Mouse (Mus musculus) hindbrain, embryonic 10.5 days (tissue): ENCODE measurements at regions not wholly inside any gene's neighbourhood (a gene's known extent, or its start where the extent isn't known, plus 50 kb on each side); places are given as distances from the start of the nearest gene placed in this dataset.
A peak's percentile ranks its signal among the peaks of the same experiment; 100 is the strongest.
"Not testable (repeated sequence)": the region's sequence is repeated elsewhere in the genome, so short reads cannot be mapped to it uniquely, and the experiment has no call there.

Experiments
- DNase-seq: peaks from one replicate; pipeline ENCODE4 v3.0.0-alpha.2; 2017; ENCODE audit warnings: low spot score
- H3K27ac ChIP-seq: fragments of 300-500 bp; sonication (generic); 2 replicates; pipeline ENCODE4 v1.5.1; 2016; ENCODE audit warnings: mild to moderate bottlenecking, moderate library complexity
- H3K27me3 ChIP-seq: fragments of 300-500 bp; sonication (generic); 2 replicates; pipeline ENCODE4 v1.6.1; 2016; ENCODE audit warnings: mild to moderate bottlenecking; ENCODE audit not compliant: poor library complexity, insufficient read depth, severe bottlenecking
- H3K36me3 ChIP-seq: fragments of 300-500 bp; sonication (generic); 2 replicates; pipeline ENCODE4 v1.6.1; 2016; ENCODE audit warnings: mild to moderate bottlenecking, moderate library complexity
- H3K4me1 ChIP-seq: fragments of 300-500 bp; sonication (generic); replicated peaks from 2 replicates; pipeline ENCODE4 v1.6.1; 2016; ENCODE audit warnings: mild to moderate bottlenecking
- H3K4me3 ChIP-seq: fragments of 300-500 bp; sonication (generic); 2 replicates; pipeline ENCODE4 v1.5.1; 2016; ENCODE audit warnings: mild to moderate bottlenecking, moderate library complexity
- H3K9me3 ChIP-seq: fragments of 300-500 bp; sonication (generic); 2 replicates; pipeline ENCODE4 v1.6.1; 2016; ENCODE audit warnings: mild to moderate bottlenecking, moderate library complexity
- WGBS: fragments of 180-500 bp; shearing (Covaris S2); methylation state at CpG from one replicate; pipeline ENCODE4 v1.1.7; 2016; 5-methylcytosine and 5-hydroxymethylcytosine counted together

DNA sequence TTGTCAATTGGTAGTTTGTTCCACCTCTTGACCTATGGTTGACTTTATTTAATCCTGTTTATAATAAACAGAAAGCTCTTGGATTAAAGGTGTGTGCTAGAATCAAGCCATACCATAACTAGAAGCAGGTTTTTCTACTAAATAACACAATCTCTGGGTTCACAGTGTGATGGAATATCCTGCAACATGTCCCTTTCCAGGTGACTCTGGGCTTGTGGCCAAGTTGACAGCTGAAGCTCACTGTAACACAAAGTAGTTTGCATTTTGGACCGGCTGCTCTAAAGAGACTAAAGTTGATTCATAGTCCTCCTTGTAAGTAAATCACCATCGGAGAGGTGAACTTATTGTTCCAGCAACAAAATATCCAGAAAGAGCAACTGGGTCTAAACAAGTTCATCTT, 149.3 kb upstream of the Kctd3 start:
- H3K4me1 ChIP-seq: 0 out of 2 replicates have a peak, but pooled peaks cover 9% of the 10 kb centered on the region
- no peak overlapping the region for H3K27ac ChIP-seq
- WGBS: 88% methylated on average over 2 of the region's 2 CpGs
- H3K27me3 ChIP-seq: no peaks in the 10 kb centered on the region
- H3K9me3 ChIP-seq: no peaks in the 10 kb centered on the region
- H3K36me3 ChIP-seq: no peaks in the 10 kb centered on the region
- DNase-seq: no peak
- H3K4me3 ChIP-seq: no peak overlapping the region

DNA sequence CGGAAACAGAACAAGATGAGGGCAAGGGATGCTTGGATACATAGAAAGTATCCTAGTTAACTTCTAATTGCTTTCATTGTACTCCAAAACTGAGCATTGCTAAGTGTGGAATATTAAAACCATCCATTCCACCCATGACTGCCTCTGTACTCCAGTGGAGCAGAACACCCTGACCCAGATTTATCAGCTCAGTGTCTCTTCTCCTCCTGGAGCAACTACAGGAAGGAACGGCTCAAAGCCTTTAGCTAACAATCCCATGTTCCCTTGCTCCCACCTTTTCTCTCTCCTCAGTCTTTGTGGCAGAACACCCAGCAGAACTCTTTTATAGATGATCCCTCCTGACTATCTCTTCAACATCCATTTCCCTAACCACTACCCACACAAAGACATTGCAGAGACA, 146.7 kb upstream of the Kctd3 start:
- no peak for DNase-seq
- 0 out of 2 replicates have a peak, but pooled peaks cover 9% of the 10 kb centered on the region for H3K4me1 ChIP-seq
- H3K27me3 ChIP-seq: no peaks in the 10 kb centered on the region
- no peaks in the 10 kb centered on the region for H3K36me3 ChIP-seq
- 89% methylated on average over 2 of the region's 2 CpGs for WGBS
- H3K27ac ChIP-seq: no peak overlapping the region
- H3K9me3 ChIP-seq: no peaks in the 10 kb centered on the region
- no peak overlapping the region for H3K4me3 ChIP-seq

- DNase-seq: no peak
- Histone ChIP-seq H3K9me3 (no peaks in the 10 kb centered on the region), H3K27me3 (0 out of 2 replicates have a peak, but pooled peaks cover 3% of the 10 kb centered on the region), H3K27ac (no peak overlapping the region), H3K4me1 (0 out of 2 replicates have a peak, but pooled peaks cover 9% of the 10 kb centered on the region), H3K36me3 (no peaks in the 10 kb centered on the region), H3K4me3 (no peak overlapping the region)
- WGBS: 79% methylated on average over 10 of the region's 10 CpGs
Measured at GRCm38 (mm10) chr1:189153150-189153549, 145.5 kb upstream of the Kctd3 start.

DNA sequence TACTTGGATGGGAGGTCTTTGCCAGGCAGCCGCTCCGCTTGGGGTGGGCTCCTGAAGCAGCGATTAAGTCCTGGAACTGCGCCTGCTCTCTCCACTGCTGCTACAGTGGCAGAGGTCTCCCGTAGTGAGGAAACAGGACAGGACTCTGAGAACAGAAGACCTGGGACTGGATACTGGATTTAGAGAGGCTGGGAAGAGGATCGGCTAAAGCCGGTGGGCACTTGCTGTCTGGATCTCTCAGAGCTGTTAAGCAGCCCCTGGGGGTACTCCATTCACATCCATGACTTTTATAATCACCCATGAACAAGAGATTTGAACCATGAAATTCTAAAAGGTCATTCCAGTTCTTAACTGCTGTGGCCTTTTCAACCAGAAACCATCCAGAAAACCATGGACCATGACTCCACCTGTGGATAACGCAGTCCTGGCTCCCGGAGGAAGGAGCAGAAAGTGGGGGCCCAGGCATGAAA, 135.4 kb upstream of the Kctd3 start:
- Histone ChIP-seq H3K4me1 (peaks cover 28% of the 10 kb centered on the region), H3K36me3 (no peaks in the 10 kb centered on the region), H3K27me3 (peaks cover 40% of the 10 kb centered on the region), H3K9me3 (no peaks in the 10 kb centered on the region), H3K27ac (peak overlapping the region; percentile 73), H3K4me3 (0 out of 2 replicates have a peak overlapping the region, but pooled peaks have one; percentile 9)
- WGBS: 35% methylated on average over 9 of the region's 9 CpGs
- DNase-seq: peak; percentile 55

DNA sequence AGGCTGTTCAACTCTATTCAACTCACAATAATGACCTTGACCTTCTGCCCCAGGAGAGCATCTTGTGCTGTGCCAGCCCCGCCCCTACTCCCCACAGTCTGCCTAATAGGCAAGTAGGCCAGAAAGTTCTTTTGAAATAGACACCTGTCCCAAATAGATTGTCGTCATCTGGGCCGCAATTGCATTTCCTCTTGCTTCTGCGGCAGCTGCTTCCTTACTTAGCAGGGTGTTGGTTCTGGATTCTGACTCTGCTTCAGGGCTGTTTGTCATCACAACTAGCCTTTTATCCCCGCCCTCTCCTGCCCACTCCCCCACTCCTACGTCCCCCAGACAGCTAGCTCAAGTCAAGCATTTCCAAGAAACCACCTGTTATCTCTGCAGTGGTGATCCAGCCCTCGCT, 134.9 kb upstream of the Kctd3 start:
- H3K27ac ChIP-seq: peak overlapping the region; percentile 73
- 50% methylated on average over 7 of the region's 7 CpGs for WGBS
- peaks cover 28% of the 10 kb centered on the region for H3K4me1 ChIP-seq
- DNase-seq: no peak
- no peaks in the 10 kb centered on the region for H3K36me3 ChIP-seq
- H3K4me3 ChIP-seq: 0 out of 2 replicates have a peak overlapping the region, but pooled peaks have one; percentile 9
- peaks cover 40% of the 10 kb centered on the region for H3K27me3 ChIP-seq
- no peaks in the 10 kb centered on the region for H3K9me3 ChIP-seq

- DNase-seq: no peak
- no peak overlapping the region for H3K27ac ChIP-seq
- peaks cover 34% of the 10 kb centered on the region for H3K27me3 ChIP-seq
- 87% methylated on average over 9 of the region's 9 CpGs for WGBS
- no peaks in the 10 kb centered on the region for H3K36me3 ChIP-seq
- H3K9me3 ChIP-seq: no peaks in the 10 kb centered on the region
- H3K4me3 ChIP-seq: no peak overlapping the region
- H3K4me1 ChIP-seq: peaks cover 24% of the 10 kb centered on the region
Measured at GRCm38 (mm10) chr1:189141694-189142093, 134.1 kb upstream of the Kctd3 start.

DNA sequence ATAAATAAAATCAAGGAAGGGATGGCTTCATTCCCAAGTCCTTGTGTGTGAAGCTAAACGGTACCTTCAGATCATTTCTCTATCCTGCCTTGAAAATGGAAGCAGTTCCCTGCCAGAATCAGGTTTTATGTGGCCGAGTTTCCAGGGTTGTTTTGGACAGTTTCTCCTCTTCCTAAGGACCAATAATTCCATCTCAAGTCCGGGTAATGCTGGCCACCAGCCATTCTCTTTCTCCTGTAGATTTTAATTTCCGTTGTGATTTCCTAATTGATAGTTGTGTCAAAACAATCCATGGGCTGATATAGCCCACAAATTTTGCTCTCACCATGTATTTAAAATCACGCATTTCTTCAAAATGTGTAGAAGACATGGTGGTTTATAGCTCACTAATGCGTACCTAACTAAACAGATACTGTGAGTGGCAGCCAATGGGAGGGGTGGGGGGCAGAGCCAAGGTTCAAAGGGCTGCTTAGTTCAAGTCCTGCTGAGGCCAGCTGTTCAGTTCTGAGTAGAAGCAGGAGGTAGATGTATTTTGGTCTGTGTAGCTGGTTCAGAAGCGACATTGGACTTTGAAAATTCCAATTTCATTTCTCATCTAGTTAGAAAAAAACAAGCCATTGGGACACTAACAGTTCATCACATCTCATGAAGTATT, 129.2 kb upstream of the Kctd3 start:
- no peaks in the 10 kb centered on the region; the same call in 1 of the 2 replicates for H3K4me1 ChIP-seq
- 84% methylated on average over 7 of the region's 7 CpGs for WGBS
- DNase-seq: no peak

DNA sequence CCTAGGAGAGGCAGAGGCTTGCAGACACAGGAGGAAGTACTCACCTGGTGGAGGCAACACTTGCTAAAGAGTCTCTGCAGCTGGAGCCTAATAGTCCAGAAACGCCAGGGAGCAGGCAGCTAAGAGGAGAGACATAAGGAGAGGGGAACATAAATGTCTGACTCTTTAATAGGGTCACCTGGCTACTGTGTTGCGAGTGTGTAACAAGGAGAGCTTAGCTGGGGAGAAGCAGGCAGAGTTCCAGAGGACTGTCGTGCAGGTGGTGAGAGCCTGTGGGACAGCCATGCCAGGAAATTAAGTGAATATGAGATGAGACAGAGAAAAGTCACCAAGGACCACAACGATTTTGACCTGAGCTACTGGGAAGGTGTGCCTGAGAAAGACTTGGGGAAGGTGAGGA, 128.2 kb upstream of the Kctd3 start:
- H3K27ac ChIP-seq: no peak overlapping the region
- peaks cover 14% of the 10 kb centered on the region for H3K27me3 ChIP-seq
- 89% methylated on average over 4 of the region's 4 CpGs for WGBS
- no peaks in the 10 kb centered on the region for H3K9me3 ChIP-seq
- no peaks in the 10 kb centered on the region; the same call in 1 of the 2 replicates for H3K4me1 ChIP-seq
- DNase-seq: no peak
- no peak overlapping the region for H3K4me3 ChIP-seq
- no peaks in the 10 kb centered on the region for H3K36me3 ChIP-seq

More for the DNA sequence above, 129.2 kb upstream of the Kctd3 start:
- peaks cover 20% of the 10 kb centered on the region for H3K27me3 ChIP-seq
- H3K27ac ChIP-seq: no peak overlapping the region
- no peaks in the 10 kb centered on the region for H3K9me3 ChIP-seq
- no peak overlapping the region for H3K4me3 ChIP-seq
- no peaks in the 10 kb centered on the region for H3K36me3 ChIP-seq

DNA sequence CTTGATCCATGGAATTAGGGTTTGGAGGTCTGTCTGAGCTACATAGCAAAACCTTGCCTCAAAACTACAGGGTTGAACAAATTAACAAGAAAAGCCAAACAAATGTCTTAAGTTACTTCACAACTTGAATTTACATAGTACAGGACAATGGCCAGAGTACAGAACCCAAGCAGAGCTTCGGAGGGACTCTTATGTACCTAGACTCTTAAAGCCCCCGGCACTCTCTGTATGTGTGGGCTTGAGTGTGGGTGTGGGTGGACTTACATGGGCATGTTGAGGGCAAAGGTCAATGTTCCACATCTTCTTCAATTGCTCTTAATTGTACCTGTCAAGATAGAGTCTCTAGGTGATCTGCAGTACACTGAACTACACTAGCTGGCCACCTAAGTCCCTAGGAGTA, 121.1 kb upstream of the Kctd3 start:
- H3K36me3 ChIP-seq: no peaks in the 10 kb centered on the region
- no peaks in the 10 kb centered on the region for H3K9me3 ChIP-seq
- DNase-seq: no peak
- 85% methylated on average over 2 of the region's 2 CpGs for WGBS
- H3K4me3 ChIP-seq: no peak overlapping the region
- peaks cover 18% of the 10 kb centered on the region for H3K4me1 ChIP-seq
- H3K27me3 ChIP-seq: no peaks in the 10 kb centered on the region
- peak overlapping the region; percentile 80; the same call in 1 of the 2 replicates for H3K27ac ChIP-seq

DNA sequence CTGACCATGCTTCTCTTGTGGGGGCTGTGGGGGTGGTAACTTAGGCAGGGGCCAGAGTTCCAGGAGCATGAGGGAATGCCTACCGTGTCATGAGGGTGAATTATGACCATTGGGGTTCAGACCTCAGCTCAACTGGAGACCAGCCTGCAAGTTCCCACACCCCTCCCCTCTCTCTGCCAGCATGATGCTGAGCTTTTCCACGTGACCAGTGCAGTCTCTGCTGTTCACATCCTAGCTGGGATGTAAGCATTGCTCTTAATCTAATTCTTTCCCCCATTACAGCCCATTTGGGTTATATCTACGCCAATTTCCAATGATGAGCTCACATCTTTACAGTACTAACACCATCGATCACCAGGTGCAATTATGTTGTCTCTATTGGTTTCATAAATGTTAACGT, 120.6 kb upstream of the Kctd3 start:
- DNase-seq: peak; percentile 38
- WGBS: 63% methylated on average over 5 of the region's 5 CpGs
- H3K9me3 ChIP-seq, H3K36me3 ChIP-seq, H3K27me3 ChIP-seq, H3K4me3 ChIP-seq: not testable (repeated sequence)
- peak overlapping the region; percentile 80; the same call in 1 of the 2 replicates for H3K27ac ChIP-seq
- H3K4me1 ChIP-seq: peaks cover 18% of the 10 kb centered on the region

DNA sequence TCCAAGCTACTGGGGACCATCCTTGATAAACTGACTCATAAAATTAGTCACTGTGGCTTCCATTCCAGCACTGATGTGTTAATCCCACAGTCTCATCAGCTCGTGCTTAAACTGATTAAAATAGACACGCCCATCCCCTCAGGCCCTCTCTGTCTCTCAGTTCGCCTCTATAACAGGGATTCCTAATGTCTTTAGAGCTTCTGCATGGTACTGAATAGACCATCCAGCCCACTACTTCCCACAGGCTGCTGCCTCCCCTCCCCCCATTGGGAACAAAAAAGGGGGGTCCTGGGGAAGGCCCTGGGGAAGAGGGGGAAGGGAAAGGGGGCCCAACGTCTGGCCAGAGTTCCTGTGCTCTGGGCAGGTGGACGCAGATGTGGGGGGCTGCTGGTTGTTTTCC, 119.7 kb upstream of the Kctd3 start:
- Histone ChIP-seq H3K4me3 (0 out of 2 replicates have a peak overlapping the region, but pooled peaks have one; percentile 3), H3K27ac (peak overlapping the region; percentile 80), H3K9me3 (peaks cover 4% of the 10 kb centered on the region; the same call in 1 of the 2 replicates), H3K36me3 (no peaks in the 10 kb centered on the region), H3K4me1 (peaks cover 20% of the 10 kb centered on the region), H3K27me3 (no peaks in the 10 kb centered on the region)
- 24% methylated on average over 5 of the region's 5 CpGs for WGBS
- DNase-seq: peak; percentile 26

DNA sequence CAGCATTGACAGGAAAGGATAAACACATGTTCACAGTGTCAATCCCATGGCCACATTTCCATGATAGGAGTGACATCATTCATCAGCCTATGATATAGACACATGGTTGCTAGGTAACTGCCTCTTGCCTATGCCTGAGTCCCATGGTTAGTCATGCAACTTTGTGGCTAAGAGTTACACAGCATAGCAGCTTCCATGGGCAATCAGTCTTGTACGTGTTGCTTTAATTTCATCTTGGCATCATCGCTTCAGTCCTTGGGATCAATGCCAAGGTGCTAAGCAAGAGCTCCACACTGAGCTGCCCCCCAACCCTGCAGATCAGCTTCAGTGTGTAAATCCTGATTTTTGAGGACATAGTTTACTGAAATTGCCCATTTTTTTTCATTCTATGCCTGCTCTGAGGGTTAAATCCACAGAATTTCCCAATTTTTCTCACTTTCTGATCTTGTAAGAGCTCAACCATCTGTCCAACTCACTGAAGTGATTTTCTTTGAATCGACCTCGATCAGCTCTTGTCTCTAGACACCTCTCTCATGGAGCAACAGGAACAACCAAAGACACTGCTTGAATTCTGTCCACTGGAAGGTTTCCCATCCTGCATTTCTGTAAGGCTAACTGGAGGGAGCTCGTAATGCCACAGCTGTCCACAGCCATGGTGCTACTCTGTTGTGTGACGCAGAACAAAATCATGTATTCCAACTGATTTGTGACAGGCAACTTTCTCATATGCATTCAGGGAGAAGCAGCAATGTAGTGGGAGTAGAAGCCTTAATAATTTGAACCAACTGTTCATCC, 112.5 kb upstream of the Kctd3 start:
- WGBS: 92% methylated on average over 6 of the region's 6 CpGs
- DNase-seq: no peak
- H3K27me3 ChIP-seq: no peaks in the 10 kb centered on the region
- peaks cover 15% of the 10 kb centered on the region; the same call in 1 of the 2 replicates for H3K4me1 ChIP-seq
- no peak overlapping the region for H3K4me3 ChIP-seq
- H3K27ac ChIP-seq: no peak overlapping the region
- H3K36me3 ChIP-seq: no peaks in the 10 kb centered on the region
- peaks cover 4% of the 10 kb centered on the region; the same call in 1 of the 2 replicates for H3K9me3 ChIP-seq

- not testable (repeated sequence) for H3K27me3 ChIP-seq, H3K9me3 ChIP-seq, H3K4me3 ChIP-seq, H3K27ac ChIP-seq, H3K36me3 ChIP-seq, DNase-seq
- WGBS: 91% methylated on average over 1 of the region's 1 CpGs
- peaks cover 15% of the 10 kb centered on the region; the same call in 1 of the 2 replicates for H3K4me1 ChIP-seq
Measured at GRCm38 (mm10) chr1:189119005-189119404, 111.4 kb upstream of the Kctd3 start.
